Mouse (Mus musculus) urinary bladder, adult 18-20 months (tissue): ENCODE measurements around the gene Gm19345.

Experiments used
- DNase-seq, 2 experiments: peaks; one replicate each; pipeline ENCODE4 v3.0.0; 2022; ENCODE audit warnings: low spot score in 2 of 2, mixed read lengths in 2 of 2

Gene Gm19345

DNA sequence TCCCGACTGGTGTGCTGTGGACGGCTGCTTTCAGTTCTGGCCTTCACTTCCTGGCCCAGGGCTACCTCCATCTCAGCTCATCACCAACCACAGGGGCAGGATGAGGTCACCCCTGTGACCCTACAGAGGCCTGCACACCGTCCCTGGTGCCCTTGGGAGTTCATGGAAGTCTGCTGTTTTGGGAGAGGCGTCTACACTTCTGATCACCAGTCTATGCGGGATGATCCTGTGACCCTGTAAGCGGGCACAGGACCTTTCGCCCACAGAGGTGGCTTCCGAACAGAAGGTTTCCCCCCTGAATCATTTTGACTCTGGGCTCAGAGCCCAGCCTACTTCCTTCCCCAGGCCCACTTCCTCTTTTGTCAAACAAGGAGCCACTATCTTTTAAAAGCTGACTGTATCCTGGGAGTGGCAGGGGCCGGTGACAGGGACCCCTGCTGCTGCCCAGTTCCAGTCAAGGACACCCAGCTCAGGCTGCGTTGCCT is 19.4 kb downstream of the Gm19345 start:
- DNase-seq, result no peak

DNA sequence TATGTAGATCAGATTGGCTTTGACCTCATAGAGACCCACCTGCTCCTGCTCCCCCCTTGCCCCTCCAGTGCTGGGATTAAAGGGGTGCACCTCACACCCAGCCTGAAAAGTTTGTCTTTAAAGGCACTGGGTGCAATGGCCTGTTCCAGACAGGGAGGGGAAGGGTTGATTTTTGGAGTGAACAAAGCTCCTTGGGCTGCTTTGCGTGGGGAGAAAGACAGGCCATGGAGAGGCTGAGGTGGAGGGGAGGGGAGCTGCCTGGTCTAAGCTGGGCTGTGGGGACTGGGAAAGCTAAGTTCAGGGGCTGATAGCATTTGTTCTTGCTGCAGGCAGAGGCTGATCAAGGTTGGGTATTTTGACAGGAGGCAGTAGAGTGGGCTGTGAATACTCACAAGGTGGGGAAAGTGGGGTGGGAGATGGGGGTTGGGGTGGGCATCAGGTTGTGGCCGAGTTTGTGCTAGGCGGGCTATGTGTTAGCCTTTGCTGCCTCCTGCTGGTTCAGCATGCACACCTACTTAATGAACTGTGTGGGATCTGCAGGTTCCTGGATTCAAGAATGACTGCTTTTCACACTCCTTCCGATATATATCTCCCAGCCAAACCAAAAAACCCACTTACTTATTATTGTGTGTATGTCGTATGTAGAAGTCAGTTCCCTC is 20.3 kb downstream of the Gm19345 start:
- DNase-seq, result no peak

DNA sequence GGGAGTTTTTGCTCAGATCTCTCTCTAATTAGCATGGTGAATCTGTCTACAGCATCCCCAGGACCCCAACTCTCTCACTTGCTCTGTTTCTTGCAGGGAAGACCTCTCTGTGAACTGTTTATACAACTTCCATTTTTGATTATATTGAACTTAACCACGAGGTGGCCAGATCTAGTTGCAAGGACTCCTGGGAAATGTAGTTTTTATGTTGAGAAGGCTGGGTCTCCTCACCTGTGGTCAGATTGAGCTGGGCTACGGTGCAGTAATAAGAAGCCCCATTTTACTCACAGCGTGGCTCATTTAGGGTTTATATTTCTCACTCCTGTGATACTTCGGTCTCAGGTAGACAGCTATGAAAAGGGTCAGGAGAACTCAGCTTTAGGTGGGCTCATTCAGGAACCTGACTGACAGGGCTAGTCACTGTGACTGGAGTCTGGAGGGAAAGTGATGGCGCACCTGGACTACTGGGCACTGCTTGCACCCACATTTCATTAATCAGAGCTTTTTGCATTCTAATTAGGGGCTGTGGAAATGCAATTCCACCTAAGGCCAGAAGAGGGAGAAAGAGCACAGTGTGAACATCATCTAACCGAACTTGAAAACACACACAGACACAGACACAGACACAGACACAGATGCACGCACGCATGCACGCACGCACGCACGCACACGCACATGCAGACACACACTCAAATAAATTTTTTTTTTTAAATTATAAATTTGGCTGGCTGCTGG is 24.3 kb downstream of the Gm19345 start:
- peak in 1 of 2 experiments; percentile 21 for DNase-seq

DNA sequence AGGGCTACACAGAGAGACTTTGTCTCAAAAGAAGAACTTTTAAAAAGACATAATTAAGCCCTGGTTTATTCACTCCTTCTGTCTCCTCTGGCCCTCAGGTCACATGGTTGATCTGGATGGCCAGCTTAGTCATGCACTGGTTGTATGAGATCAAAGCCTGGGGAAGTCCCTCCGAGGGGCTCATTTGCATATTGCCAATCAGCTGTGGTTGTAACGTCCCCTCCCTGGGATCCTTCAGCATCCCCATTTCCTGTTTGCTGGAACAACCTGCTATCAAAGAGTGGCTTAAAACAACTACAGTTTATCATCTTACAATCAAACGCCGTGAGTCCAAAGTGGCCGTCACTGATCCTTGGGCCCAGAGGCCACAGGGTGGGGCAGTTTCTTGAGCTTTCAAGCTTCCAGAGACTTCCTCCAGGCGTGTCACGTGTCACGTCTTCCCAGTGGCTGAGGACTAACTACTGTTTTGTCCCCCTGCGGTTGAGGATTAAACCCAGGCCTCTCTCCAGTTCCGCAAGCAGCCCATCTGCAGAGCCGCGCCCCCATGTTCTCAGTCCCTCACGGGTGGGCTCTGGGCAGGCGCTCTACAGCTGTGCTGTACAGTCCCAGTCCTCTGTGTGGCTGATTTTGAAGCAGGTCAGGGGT is 25.1 kb downstream of the Gm19345 start:
- DNase-seq, result no peak

DNA sequence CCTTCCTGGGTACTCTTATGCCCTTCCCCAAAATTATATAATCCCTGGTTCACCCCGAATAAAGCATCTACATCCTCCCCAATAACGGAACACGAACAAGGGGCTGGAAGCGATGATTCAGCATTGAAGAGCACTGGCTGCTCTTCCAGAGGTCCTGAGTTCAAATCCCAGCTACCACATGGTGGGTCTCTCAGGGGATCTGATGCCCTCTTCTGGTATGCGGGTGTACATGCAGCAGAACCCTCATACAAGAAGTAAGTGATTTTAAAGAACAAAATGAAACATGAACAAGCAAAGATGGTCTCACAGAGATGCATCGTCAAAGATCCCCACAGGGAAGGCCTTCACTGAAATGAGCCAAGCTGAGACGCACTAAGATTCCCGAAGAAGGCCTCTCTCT is 29.0 kb downstream of the Gm19345 start:
- DNase-seq, result no peak

DNA sequence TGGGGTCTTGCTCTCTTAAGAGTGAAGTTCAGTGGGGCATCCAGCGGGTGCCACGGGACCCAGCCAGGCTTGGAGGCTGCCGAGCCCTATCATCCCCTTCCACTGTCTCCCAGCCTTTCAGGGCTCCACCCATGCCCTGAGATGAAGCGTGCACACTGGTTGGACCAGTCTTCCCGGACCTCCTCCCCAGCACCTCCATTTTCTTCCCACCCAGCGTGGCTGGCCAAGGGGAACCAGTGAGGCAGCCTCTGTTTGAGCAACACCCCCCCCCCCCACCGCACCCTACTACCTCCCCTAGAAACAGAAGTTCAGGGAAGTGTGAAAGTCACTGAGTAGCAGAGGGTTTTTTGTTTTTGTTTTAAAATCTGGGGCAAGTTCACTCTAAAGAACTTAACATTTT is 36.0 kb downstream of the Gm19345 start, which contains the start of gene Ceacam19:
Gene Ceacam19, minus strand, starts transcription at position 117 of the 400 bp plus-strand sequence.
- no peak for DNase-seq

DNA sequence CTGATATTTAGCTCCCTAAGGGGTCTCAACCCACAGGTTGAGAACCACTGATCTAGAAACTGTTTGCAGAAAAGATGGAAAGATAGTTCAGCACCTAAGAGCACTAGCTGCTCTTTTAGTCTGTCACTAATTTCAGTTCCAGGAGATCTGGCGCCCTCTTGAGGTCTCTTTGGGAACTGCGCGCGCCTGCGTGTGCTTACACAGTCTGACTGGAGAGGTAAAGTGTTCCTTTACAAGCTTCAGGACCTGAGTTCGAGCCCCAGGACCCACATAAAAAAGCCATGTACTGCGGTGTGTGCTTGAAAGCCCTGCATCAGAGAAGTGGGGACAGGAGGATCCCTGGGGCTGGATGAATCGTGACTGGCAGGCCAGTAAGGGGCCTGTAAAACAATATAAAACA is 38.1 kb downstream of the Gm19345 start:
- peak in 1 of 2 experiments; percentile 61 for DNase-seq
